Mouse (Mus musculus): ENCODE measurements around the gene Xpot.

GRCm38 (mm10) chr10:121628561-121629040 is 2.5 kb upstream of the Xpot start:
- TF ChIP-seq CTCF (IDR thresholded peaks at IDR 0.05; ENCODE audit: low read depth) (no peak), EP300 (IDR thresholded peaks at IDR 0.05; ENCODE audit: low read depth) (no peak)
